Mouse (Mus musculus): ENCODE data around the gene Csnk1g1.

The Csnk1g1 gene

DNA sequence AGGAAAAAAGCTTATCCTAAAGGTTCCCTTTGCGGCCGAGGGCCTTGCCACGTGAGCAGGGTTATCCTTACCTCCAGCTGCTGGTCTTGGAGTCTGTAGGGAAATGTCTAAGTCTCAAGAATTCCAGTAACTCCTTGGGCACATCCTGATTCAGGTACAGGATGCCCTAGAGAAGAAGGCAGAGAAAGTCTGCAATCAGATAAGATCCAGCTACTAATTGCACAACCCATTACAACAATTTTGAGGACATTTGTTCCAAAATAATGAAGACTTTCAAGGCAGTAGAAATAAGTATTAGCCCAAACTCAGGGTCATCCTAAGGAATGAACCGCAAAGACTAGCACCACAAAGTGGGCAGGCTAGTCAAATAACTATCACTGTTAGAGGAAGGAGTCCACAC, 159.3 kb downstream of the Csnk1g1 start:
- no peak for DNase-seq (ENCODE audit: low spot score in 2 of 2)

GRCm38 (mm10) chr9:66068971-66069391, 160.3 kb downstream of the Csnk1g1 start:
- DNase-seq (ENCODE audit: low spot score in 2 of 2), result peak in 1 of 2 experiments; percentile 41

- DNase-seq (ENCODE audit: low spot score in 2 of 2), result peak; percentile 86 to 91
These were observed 160.9 kb downstream of the Csnk1g1 start, which contains the start of gene Snx22 for GRCm38 (mm10) chr9:66069583-66069982. Gene Snx22 (minus strand): TSS chr9:66069719.

- no peak for DNase-seq (ENCODE audit: low spot score in 2 of 2)
These were observed 161.4 kb downstream of the Csnk1g1 start for GRCm38 (mm10) chr9:66070151-66070550.

DNA sequence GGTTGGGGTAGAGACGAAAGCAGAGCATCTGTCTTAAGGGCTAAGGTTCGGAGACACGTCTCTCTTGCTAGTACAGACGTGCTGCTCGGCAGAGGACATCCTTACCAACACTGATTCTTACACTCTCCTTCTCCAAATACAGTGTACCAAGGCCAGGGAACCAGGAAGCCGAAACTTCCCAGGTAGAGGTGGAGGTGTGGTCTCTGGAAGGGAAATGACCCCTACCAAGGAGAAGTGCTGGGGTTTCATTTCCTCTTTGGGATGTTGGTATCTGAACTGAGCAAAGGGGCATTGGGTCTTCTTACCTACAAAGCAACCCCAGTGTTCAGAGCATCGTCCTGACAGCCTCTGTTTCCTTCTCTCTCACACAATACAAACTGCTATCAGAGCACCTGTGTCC, 164.0 kb downstream of the Csnk1g1 start:
- DNase-seq (ENCODE audit: low spot score in 2 of 2), result peak; percentile 39 to 40

DNA sequence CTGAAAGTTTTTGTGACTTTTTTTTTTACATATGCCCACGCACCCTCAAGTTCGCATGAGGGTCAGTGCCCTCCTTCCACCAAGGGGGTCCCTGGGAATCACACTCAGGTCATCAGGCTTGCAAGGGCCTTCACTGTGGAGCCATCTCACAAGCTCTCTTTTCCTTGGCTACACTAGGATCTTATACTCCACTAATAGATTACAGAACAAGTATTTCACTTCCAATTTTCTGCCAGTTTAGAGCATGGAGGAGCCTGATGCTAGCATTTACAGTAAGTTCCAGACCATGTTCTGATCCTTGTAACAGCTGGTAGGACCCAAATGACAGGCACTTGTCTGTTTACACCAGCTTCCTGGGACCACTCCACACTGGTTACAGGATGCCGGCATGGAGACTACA, 169.3 kb downstream of the Csnk1g1 start:
- DNase-seq (ENCODE audit: low spot score in 2 of 2), result no peak

GRCm38 (mm10) chr9:66078493-66078892, 169.8 kb downstream of the Csnk1g1 start:
- DNase-seq (ENCODE audit: low spot score in 2 of 2), result no peak

GRCm38 (mm10) chr9:66080804-66081459, 172.2 kb downstream of the Csnk1g1 start:
- no peak for DNase-seq (ENCODE audit: low spot score in 2 of 2)

- no peak for DNase-seq (ENCODE audit: low spot score in 2 of 2)
These were observed 173.3 kb downstream of the Csnk1g1 start for GRCm38 (mm10) chr9:66081999-66082398.

DNA sequence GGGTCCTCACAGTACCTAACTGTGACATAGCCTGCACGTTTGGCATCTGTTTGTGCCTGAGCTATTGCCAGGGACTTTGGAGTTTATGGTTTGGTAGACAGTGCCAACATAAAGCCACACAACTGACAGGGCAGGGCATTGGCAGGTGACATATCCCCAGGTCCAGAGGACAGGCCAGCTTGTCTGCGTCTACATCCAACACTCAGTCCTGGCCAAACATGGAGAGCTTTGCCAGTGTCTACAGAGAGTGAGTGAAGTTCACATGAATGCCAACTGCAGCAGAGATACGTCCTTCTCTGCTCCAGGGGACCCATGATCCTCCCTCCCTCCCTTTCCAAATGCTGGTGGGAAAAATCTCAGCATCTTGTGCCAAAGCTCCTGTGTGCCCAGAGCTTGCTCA, 175.4 kb downstream of the Csnk1g1 start:
- no peak for DNase-seq (ENCODE audit: low spot score in 2 of 2)

- DNase-seq (ENCODE audit: low spot score in 2 of 2), result no peak
These were observed 178.3 kb downstream of the Csnk1g1 start for GRCm38 (mm10) chr9:66087062-66087461.

GRCm38 (mm10) chr9:66088411-66088810, 179.7 kb downstream of the Csnk1g1 start:
- DNase-seq (ENCODE audit: low spot score in 2 of 2), result peak; percentile 35 to 52

DNA sequence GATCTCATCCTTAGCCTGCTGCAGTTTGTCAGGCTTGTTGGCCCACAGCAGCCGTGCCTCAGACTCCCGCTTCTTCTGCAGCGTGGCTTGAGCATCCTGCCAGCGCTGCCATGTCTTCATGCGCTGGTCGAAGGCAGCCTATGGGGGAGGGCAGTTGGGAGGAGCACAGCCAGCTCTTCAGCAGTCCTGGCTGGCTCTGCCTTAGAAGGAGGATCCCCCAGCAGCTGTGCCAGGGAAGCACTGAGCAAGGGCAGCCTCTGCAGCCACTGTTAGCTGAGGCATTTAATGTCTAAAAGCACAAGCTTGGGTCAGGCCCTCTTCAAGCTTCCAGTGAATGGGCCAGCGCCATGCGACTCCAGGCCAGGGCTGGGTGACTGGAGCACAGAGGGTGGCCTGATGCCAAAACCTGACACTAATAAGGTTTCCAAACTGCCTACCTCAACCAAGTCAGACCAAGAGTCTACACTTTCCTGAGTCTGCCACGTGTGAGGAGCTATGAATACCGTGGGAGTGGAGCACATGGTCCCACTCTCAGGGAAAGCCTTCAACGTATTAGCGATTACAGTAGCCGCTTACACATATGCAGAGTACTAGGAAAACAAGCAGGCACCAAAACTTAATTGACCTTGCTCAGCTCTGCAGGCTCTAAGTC, 182.0 kb downstream of the Csnk1g1 start:
- no peak for DNase-seq (ENCODE audit: low spot score in 2 of 2)

GRCm38 (mm10) chr9:66091327-66092231, 182.9 kb downstream of the Csnk1g1 start:
- DNase-seq (ENCODE audit: low spot score in 2 of 2), result no peak

DNA sequence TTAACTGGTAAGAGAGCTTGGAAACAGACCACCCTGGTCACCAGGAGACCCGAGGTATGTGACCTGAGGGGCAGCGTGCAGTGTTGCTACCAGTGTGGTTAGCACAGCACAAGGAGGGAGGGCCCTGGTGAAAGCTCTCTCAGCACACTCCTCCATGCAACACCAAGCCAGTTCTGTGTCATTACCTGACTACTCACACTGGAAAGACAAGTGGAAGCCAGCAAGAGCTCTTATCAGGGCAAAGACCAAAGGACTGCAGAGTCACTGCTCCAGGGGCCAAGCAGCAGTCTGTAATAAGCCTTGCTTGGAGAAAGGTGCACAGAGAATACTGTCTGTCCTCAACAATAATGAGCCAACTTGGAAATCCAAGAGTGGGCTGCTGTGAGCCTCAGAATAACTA, 183.9 kb downstream of the Csnk1g1 start:
- no peak for DNase-seq (ENCODE audit: low spot score in 2 of 2)
